Mouse (Mus musculus) neural tube, embryonic 13.5 days (tissue): ENCODE results near the gene Gorab. TPM values are rescaled to one million over a fixed set of nuclear protein-coding genes. Genes with fewer than 3 reads are reported as not detected.
A peak's percentile ranks its signal among the peaks of the same experiment; 100 is the strongest.

Experiments used
- ATAC-seq: fragments of 200-750 bp; cut with Nextera tagmentation; 2 replicates; pipeline ENCODE4 v1.8.0; 2017; ENCODE audit warnings: low read depth, mild to moderate bottlenecking, moderate TSS enrichment, moderate library complexity
- H3K27ac ChIP-seq: fragments of 300-500 bp; sonication (generic); replicated peaks from 2 replicates; pipeline ENCODE4 v1.5.1; 2015; ENCODE audit warnings: moderate library complexity, mild to moderate bottlenecking, inconsistent platforms
- H3K27me3 ChIP-seq: fragments of 300-500 bp; sonication (generic); 2 replicates; pipeline ENCODE4 v1.6.1; 2015; ENCODE audit warnings: mild to moderate bottlenecking, inconsistent platforms
- H3K36me3 ChIP-seq: fragments of 300-500 bp; sonication (generic); 2 replicates; pipeline ENCODE4 v1.6.1; 2015; ENCODE audit warnings: mild to moderate bottlenecking, inconsistent platforms
- H3K4me1 ChIP-seq: fragments of 300-500 bp; sonication (generic); replicated peaks from 2 replicates; pipeline ENCODE4 v1.6.1; 2015; ENCODE audit warnings: inconsistent platforms
- H3K4me2 ChIP-seq: fragments of 300-500 bp; sonication (generic); 2 replicates; pipeline ENCODE4 v1.6.1; 2015; ENCODE audit warnings: inconsistent platforms, mild to moderate bottlenecking, moderate library complexity
- H3K4me3 ChIP-seq: fragments of 300-500 bp; sonication (generic); 2 replicates; pipeline ENCODE4 v1.5.1; 2015; ENCODE audit warnings: mild to moderate bottlenecking, inconsistent platforms
- H3K9ac ChIP-seq: fragments of 300-500 bp; sonication (generic); 2 replicates; pipeline ENCODE4 v1.6.1; 2015; ENCODE audit warnings: moderate library complexity, mild to moderate bottlenecking, inconsistent platforms
- H3K9me3 ChIP-seq: fragments of 300-500 bp; sonication (generic); 2 replicates; pipeline ENCODE4 v1.6.1; 2016; ENCODE audit warnings: inconsistent platforms
- WGBS: fragments of 180-500 bp; shearing (Covaris S2); methylation state at CpG from one replicate; pipeline ENCODE4 v1.1.7; 2015; 5-methylcytosine and 5-hydroxymethylcytosine counted together
- polyA plus RNA-seq: library from polyadenylated mRNA; unstranded; fragments of >200 nt; fragmentation: Nextera tagmentation; extraction: Ambion mirVana; gene quantifications from 2 replicates; pipeline ENCODE4 v1.2.1, GENCODE M21; 2015

Gorab gene
- polyA plus RNA-seq, 1 experiment from 2014 or later, result 21.5 TPM

GRCm38 (mm10) chr1:163350988-163351387 lies 52.5 kb downstream of the Gorab start:
- Histone ChIP-seq H3K36me3 (no peaks in the 10 kb centered on the region), H3K9me3 (no peaks in the 10 kb centered on the region), H3K27me3 (no peaks in the 10 kb centered on the region), H3K4me2 (no peak overlapping the region), H3K9ac (no peak overlapping the region), H3K4me3 (no peak overlapping the region), H3K4me1 (no peaks in the 10 kb centered on the region), H3K27ac (no peak overlapping the region)
- WGBS, result 89% methylated on average over 3 of the region's 3 CpGs
- no peak for ATAC-seq

GRCm38 (mm10) chr1:163345541-163345940 lies 57.9 kb downstream of the Gorab start:
- H3K27ac ChIP-seq, result no peak overlapping the region
- no peak overlapping the region for H3K4me2 ChIP-seq
- ATAC-seq, result no peak
- 89% methylated on average over 5 of the region's 5 CpGs for WGBS
- H3K4me1 ChIP-seq, result no peaks in the 10 kb centered on the region
- H3K36me3 ChIP-seq, result no peaks in the 10 kb centered on the region
- H3K27me3 ChIP-seq, result no peaks in the 10 kb centered on the region
- H3K9me3 ChIP-seq, result no peaks in the 10 kb centered on the region
- no peak overlapping the region for H3K9ac ChIP-seq
- no peak overlapping the region for H3K4me3 ChIP-seq

GRCm38 (mm10) chr1:163344931-163345330 lies 58.5 kb downstream of the Gorab start:
- H3K4me3 ChIP-seq, result no peak overlapping the region
- no peaks in the 10 kb centered on the region for H3K9me3 ChIP-seq
- 15% methylated on average over 1 of the region's 1 CpGs for WGBS
- H3K27ac ChIP-seq, result no peak overlapping the region
- no peak for ATAC-seq
- no peaks in the 10 kb centered on the region for H3K36me3 ChIP-seq
- H3K9ac ChIP-seq, result no peak overlapping the region
- no peaks in the 10 kb centered on the region for H3K27me3 ChIP-seq
- no peaks in the 10 kb centered on the region for H3K4me1 ChIP-seq
- no peak overlapping the region for H3K4me2 ChIP-seq

- no peak overlapping the region for H3K27ac ChIP-seq
- WGBS, result 58% methylated on average over 3 of the region's 3 CpGs
- no peaks in the 10 kb centered on the region for H3K36me3 ChIP-seq
- no peak overlapping the region for H3K4me3 ChIP-seq
- H3K9ac ChIP-seq, result no peak overlapping the region
- H3K9me3 ChIP-seq, result no peaks in the 10 kb centered on the region
- H3K27me3 ChIP-seq, result no peaks in the 10 kb centered on the region
- H3K4me2 ChIP-seq, result peak overlapping the region; percentile 21; the same call in 1 of the 2 replicates
- peaks cover 19% of the 10 kb centered on the region for H3K4me1 ChIP-seq
- peak; percentile 62; the same call in 1 of the 2 replicates for ATAC-seq
Observed at GRCm38 (mm10) chr1:163339219-163339561, 64.3 kb downstream of the Gorab start.

- Histone ChIP-seq H3K9ac (no peak overlapping the region), H3K27ac (0 out of 2 replicates have a peak overlapping the region, but pooled peaks have one; percentile 11), H3K36me3 (no peaks in the 10 kb centered on the region), H3K9me3 (no peaks in the 10 kb centered on the region), H3K4me3 (no peak overlapping the region), H3K27me3 (no peaks in the 10 kb centered on the region), H3K4me1 (peaks cover 19% of the 10 kb centered on the region), H3K4me2 (peak overlapping the region; percentile 21)
- 55% methylated on average over 7 of the region's 7 CpGs for WGBS
- peak; percentile 88 for ATAC-seq
Observed at GRCm38 (mm10) chr1:163338525-163339218, 64.8 kb downstream of the Gorab start.

GRCm38 (mm10) chr1:163337821-163338220 lies 65.6 kb downstream of the Gorab start:
- H3K4me2 ChIP-seq, result no peak overlapping the region
- no peak for ATAC-seq
- no peaks in the 10 kb centered on the region for H3K27me3 ChIP-seq
- no peaks in the 10 kb centered on the region for H3K36me3 ChIP-seq
- H3K27ac ChIP-seq, result no peak overlapping the region
- WGBS, result 75% methylated on average over 2 of the region's 2 CpGs
- no peak overlapping the region for H3K9ac ChIP-seq
- H3K4me1 ChIP-seq, result peaks cover 19% of the 10 kb centered on the region
- H3K9me3 ChIP-seq, result no peaks in the 10 kb centered on the region
- H3K4me3 ChIP-seq, result no peak overlapping the region

Other genes starting within 250 kb of the Gorab start
- gene Prrx1, start 90.0 kb downstream of the Gorab start, polyA plus RNA-seq, result 5.6 and 13.7 TPM in 2 replicates